Mouse (Mus musculus) olfactory bulb, adult 2 months (tissue): ENCODE data around the gene Kcnj13.

Experiments used
- CTCF ChIP-seq: fragments of 200-500 bp; IDR thresholded peaks from 2 replicates; pipeline ENCODE4 v1.5.1; 2012; ENCODE audit warnings: low read depth, mild to moderate bottlenecking, low read length, moderate library complexity; ENCODE audit not compliant: insufficient read depth
- POLR2A ChIP-seq: fragments of 200-500 bp; IDR thresholded peaks from 2 replicates; pipeline ENCODE4 v1.6.1; 2012; ENCODE audit warnings: mild to moderate bottlenecking, low read depth, low read length, moderate library complexity; ENCODE audit not compliant: insufficient read depth

GRCm38 (mm10) chr1:87393444-87394195, 909 bp downstream of the Kcnj13 start:
- TF ChIP-seq POLR2A (no peak), CTCF (no peak)
